Mouse (Mus musculus) spleen, postnatal 10 days (tissue): ENCODE results near the gene Dnajc25.

ENCODE experiments used
- DNase-seq, 2 experiments: peaks; one replicate each; pipeline ENCODE4 v3.0.0; 2021 to 2022; ENCODE audit warnings: low spot score in 2 of 2

Dnajc25 gene

GRCm38 (mm10) chr4:59003806-59004200, 8.9 kb downstream of the Dnajc25 start:
- no peak for DNase-seq

- DNase-seq, result no peak
Measured at GRCm38 (mm10) chr4:59006211-59006610, 11.3 kb downstream of the Dnajc25 start.

- no peak for DNase-seq
Measured at GRCm38 (mm10) chr4:59007016-59007415, 12.2 kb downstream of the Dnajc25 start.

GRCm38 (mm10) chr4:59007974-59008373, 13.1 kb downstream of the Dnajc25 start:
- no peak for DNase-seq

GRCm38 (mm10) chr4:59009186-59009585, 14.3 kb downstream of the Dnajc25 start:
- peak in 1 of 2 experiments; percentile 28 for DNase-seq

GRCm38 (mm10) chr4:59009696-59010095, 14.8 kb downstream of the Dnajc25 start:
- DNase-seq, result no peak

- DNase-seq, result no peak
Measured at GRCm38 (mm10) chr4:59011446-59011845, 16.6 kb downstream of the Dnajc25 start.

GRCm38 (mm10) chr4:59015181-59015580, 20.3 kb downstream of the Dnajc25 start:
- no peak for DNase-seq

GRCm38 (mm10) chr4:59016922-59017321, 22.1 kb downstream of the Dnajc25 start:
- DNase-seq, result no peak

- DNase-seq, result peak in 1 of 2 experiments; percentile 26
Measured at GRCm38 (mm10) chr4:59034325-59034917, 39.6 kb downstream of the Dnajc25 start.

GRCm38 (mm10) chr4:59034918-59035785, 40.3 kb downstream of the Dnajc25 start, which contains the start of gene Gng10:
Gene Gng10, plus strand, starts transcription at chr4:59035088.
- peak; percentile 71 to 72 for DNase-seq

- DNase-seq, result peak; percentile 25 to 36
Measured at GRCm38 (mm10) chr4:59035786-59036350, 41.0 kb downstream of the Dnajc25 start.

GRCm38 (mm10) chr4:59036490-59037127, 41.7 kb downstream of the Dnajc25 start:
- peak; percentile 75 to 87 for DNase-seq

GRCm38 (mm10) chr4:59037525-59037924, 42.7 kb downstream of the Dnajc25 start:
- no peak for DNase-seq

GRCm38 (mm10) chr4:59040397-59041287, 45.8 kb downstream of the Dnajc25 start:
- DNase-seq, result no peak

GRCm38 (mm10) chr4:59043074-59043473, 48.2 kb downstream of the Dnajc25 start:
- no peak for DNase-seq

GRCm38 (mm10) chr4:59043891-59044290, 49.0 kb downstream of the Dnajc25 start:
- no peak for DNase-seq

- no peak for DNase-seq
Measured at GRCm38 (mm10) chr4:59047222-59047621, 52.4 kb downstream of the Dnajc25 start.

GRCm38 (mm10) chr4:59051081-59051480, 56.2 kb downstream of the Dnajc25 start:
- no peak for DNase-seq

- no peak for DNase-seq
Measured at GRCm38 (mm10) chr4:59057929-59058328, 63.1 kb downstream of the Dnajc25 start.

- no peak for DNase-seq
Measured at GRCm38 (mm10) chr4:59062526-59062925, 67.7 kb downstream of the Dnajc25 start.
